Mouse (Mus musculus) heart, postnatal 0 days (tissue): ENCODE results near the gene Tmprss2.

ENCODE experiments used
- CTCF ChIP-seq: IDR thresholded peaks from 2 replicates; pipeline ENCODE4 v1.5.1; 2016; ENCODE audit warnings: antibody characterized with exemption, control low read depth, low read depth
- EP300 ChIP-seq: IDR thresholded peaks from 2 replicates; pipeline ENCODE4 v1.6.1; 2016; ENCODE audit warnings: antibody characterized with exemption, low read depth

- TF ChIP-seq CTCF: no peak
- TF ChIP-seq EP300: no peak
These were observed 66.7 kb downstream of the Tmprss2 start for GRCm38 (mm10) chr16:97544340-97544739.
